In the genomic region with DNA sequence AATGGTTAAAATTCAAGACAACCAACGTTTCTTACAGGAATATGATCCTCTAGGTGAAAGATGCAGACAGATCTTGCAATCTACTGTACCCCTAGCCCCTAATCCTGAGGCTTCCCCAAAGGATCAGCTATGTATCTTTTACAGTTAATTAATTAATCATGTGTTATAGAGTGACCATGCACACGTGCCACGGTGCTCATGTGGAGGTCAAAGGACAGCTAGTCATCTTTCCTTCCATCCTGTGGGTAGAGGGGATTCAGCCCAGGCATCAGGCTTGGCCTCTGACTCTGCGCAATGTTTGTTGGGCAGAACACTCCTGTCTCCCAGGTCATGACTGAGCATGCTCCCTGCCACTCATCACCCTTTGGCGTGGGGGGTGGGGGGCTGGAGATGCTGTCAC, we compare ENCODE assay signal across 11 mouse cellular contexts.
DNase-seq lines count a peak whose midpoint lies in the region; ATAC-seq lines count a peak whose summit lies in the region.
"Had no signal": no experiment of that assay in that cellular context is flagged by ENCODE, and none has a peak within 500 bp of the region (broad histone marks: within the 10 kb centered on the region; RNA-seq: fewer than 3 reads in every experiment).

No protein-coding gene starts in this region.

- H3K36me3 ChIP-seq in kidney, embryonic 14.5 days (ENCODE audit: control insufficient read depth, insufficient read depth, low read length), result no peaks in the 10 kb centered on the region
- H3K36me3 ChIP-seq in forebrain, embryonic 16.5 days (ENCODE audit: control insufficient read depth, insufficient read depth), result no peaks in the 10 kb centered on the region
- H3K36me3 ChIP-seq in intestine, embryonic 15.5 days, result no peaks in the 10 kb centered on the region
- H3K36me3 ChIP-seq: liver, embryonic 12.5 days had no signal

- H3K9me3 ChIP-seq in kidney, embryonic 14.5 days (ENCODE audit: control insufficient read depth, low read length), result no peaks in the 10 kb centered on the region
- H3K9me3 ChIP-seq in forebrain, embryonic 16.5 days (ENCODE audit: control insufficient read depth, low read length), result no peaks in the 10 kb centered on the region
- H3K9me3 ChIP-seq in intestine, embryonic 15.5 days, result no peaks in the 10 kb centered on the region
- H3K9me3 ChIP-seq: liver, embryonic 12.5 days had no signal

- H3K4me2 ChIP-seq in kidney, embryonic 14.5 days (replicated peaks; ENCODE audit: low read depth, low read length), result no peak overlapping the region
- H3K4me2 ChIP-seq in forebrain, embryonic 16.5 days (ENCODE audit: low read length), result no peak overlapping the region
- H3K4me2 ChIP-seq in intestine, embryonic 15.5 days (replicated peaks), result no peak overlapping the region
- H3K4me2 ChIP-seq: liver, embryonic 12.5 days had no signal

- H3K27ac ChIP-seq in kidney, embryonic 14.5 days (ENCODE audit: low read depth, low read length), result no peak overlapping the region
- no peak overlapping the region for H3K27ac ChIP-seq in forebrain, embryonic 16.5 days (ENCODE audit: low read length)
- no peak overlapping the region for H3K27ac ChIP-seq in intestine, embryonic 15.5 days
- H3K27ac ChIP-seq: kidney, postnatal 0 days; left cerebral cortex, adult 2 months; liver, embryonic 12.5 days had no signal

- H3K4me3 ChIP-seq in kidney, embryonic 14.5 days (ENCODE audit: low read length), result no peak overlapping the region
- H3K4me3 ChIP-seq in forebrain, embryonic 16.5 days (replicated peaks; ENCODE audit: low read length), result no peak overlapping the region
- H3K4me3 ChIP-seq in intestine, embryonic 15.5 days (replicated peaks), result no peak overlapping the region
- H3K4me3 ChIP-seq: left cerebral cortex, adult 2 months; liver, embryonic 12.5 days had no signal

- DNase-seq in kidney, postnatal 36 days, result no peak
- DNase-seq in thymus, postnatal 10 days (ENCODE audit: low spot score in 2 of 2), result no peak
- DNase-seq in adrenal gland, postnatal 25 days, result no peak
- DNase-seq in urinary bladder, postnatal 4 days (ENCODE audit: low spot score in 2 of 2), result no peak

- H3K9ac ChIP-seq in kidney, embryonic 14.5 days (ENCODE audit: low read depth, low read length), result no peak overlapping the region
- no peak overlapping the region for H3K9ac ChIP-seq in forebrain, embryonic 16.5 days (replicated peaks; ENCODE audit: low read depth, low read length)
- H3K9ac ChIP-seq in intestine, embryonic 15.5 days, result no peak overlapping the region
- H3K9ac ChIP-seq: liver, embryonic 12.5 days had no signal

- WGBS in kidney, embryonic 14.5 days, result 39% methylated on average over 5 of the region's 5 CpGs
- 38% methylated on average over 5 of the region's 5 CpGs for WGBS in forebrain, embryonic 16.5 days
- WGBS in intestine, embryonic 15.5 days, result 38% methylated on average over 5 of the region's 5 CpGs

- no peaks in the 10 kb centered on the region for H3K4me1 ChIP-seq in kidney, embryonic 14.5 days (ENCODE audit: control insufficient read depth, insufficient read depth, low read length)
- H3K4me1 ChIP-seq in forebrain, embryonic 16.5 days (replicated peaks; ENCODE audit: control insufficient read depth, insufficient read depth, low read length), result no peaks in the 10 kb centered on the region; the same call in 1 of the 2 replicates
- no peaks in the 10 kb centered on the region for H3K4me1 ChIP-seq in intestine, embryonic 15.5 days (replicated peaks)
- H3K4me1 ChIP-seq: liver, embryonic 12.5 days had no signal

- no peaks in the 10 kb centered on the region for H3K27me3 ChIP-seq in kidney, embryonic 14.5 days (ENCODE audit: control insufficient read depth, insufficient read depth, low read length)
- no peaks in the 10 kb centered on the region for H3K27me3 ChIP-seq in forebrain, embryonic 16.5 days (replicated peaks; ENCODE audit: control insufficient read depth, insufficient read depth, low read length)
- no peaks in the 10 kb centered on the region for H3K27me3 ChIP-seq in intestine, embryonic 15.5 days (replicated peaks)
- H3K27me3 ChIP-seq: liver, embryonic 12.5 days had no signal

- ATAC-seq in kidney, embryonic 14.5 days (ENCODE audit: low FRiP score, low TSS enrichment), result peak; percentile 51
- peak; percentile 32; the same call in 1 of the 2 replicates for ATAC-seq in forebrain, embryonic 16.5 days
- peak; percentile 63 for ATAC-seq in intestine, embryonic 15.5 days
- 0 out of 2 replicates have a peak, but pooled peaks have one; percentile 43 for ATAC-seq in monocyte, adult 5-6 weeks (replicated peaks; ENCODE audit: insufficient number of reproducible peaks, low FRiP score, low TSS enrichment, poor library complexity, severe bottlenecking)
